Mouse (Mus musculus): ENCODE results near the gene Fbxo41.
"Not testable (repeated sequence)": the region's sequence is repeated elsewhere in the genome, so short reads cannot be mapped to it uniquely, and the experiment has no call there.

The Fbxo41 gene

GRCm38 (mm10) chr6:85490252-85490651 lies 12.5 kb downstream of the Fbxo41 start:
- DNase-seq: no peak

DNA sequence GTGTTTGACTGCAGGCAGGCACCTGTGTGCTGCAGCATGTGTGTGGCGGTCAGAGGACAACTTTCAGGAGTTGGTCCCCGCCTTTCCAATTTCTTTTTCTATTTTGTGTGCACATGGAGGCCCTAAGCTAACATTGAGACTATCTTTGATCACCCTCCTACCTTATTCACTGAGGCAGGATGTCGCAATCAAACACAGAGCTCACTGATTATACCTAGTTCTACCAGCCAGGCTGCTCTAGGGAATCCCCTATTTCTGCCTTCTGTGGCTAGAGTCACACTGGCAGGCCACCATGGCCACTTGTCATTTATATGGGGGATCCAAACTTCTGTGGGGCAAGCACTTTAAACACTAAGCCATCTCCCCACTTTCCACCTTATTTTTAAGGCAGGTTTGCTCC lies 13.1 kb downstream of the Fbxo41 start:
- DNase-seq: no peak

- DNase-seq: peak; percentile 33
These were observed 14.3 kb downstream of the Fbxo41 start for GRCm38 (mm10) chr6:85488510-85488909.

DNA sequence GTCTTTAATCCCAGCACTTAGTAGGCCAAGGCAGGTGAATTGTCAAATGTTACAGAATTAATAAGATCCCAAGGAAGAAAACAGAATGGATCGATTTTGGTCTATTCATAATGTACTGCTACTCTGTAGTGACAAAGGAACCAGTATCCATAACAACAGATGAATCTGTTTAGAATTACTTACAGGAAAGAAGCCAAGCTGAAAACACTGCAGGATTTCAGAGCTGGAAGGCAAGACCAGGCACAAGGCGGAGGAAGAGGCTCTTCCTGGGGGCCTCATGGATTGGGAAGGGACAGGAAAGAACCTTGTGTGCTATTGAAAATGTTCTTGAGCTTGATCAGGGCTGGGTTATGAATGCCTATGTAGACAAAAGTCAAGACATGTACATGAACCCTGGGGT lies 17.1 kb downstream of the Fbxo41 start:
- no peak for DNase-seq

- peak; percentile 60 for DNase-seq
These were observed 18.7 kb downstream of the Fbxo41 start for GRCm38 (mm10) chr6:85483843-85484721.

DNA sequence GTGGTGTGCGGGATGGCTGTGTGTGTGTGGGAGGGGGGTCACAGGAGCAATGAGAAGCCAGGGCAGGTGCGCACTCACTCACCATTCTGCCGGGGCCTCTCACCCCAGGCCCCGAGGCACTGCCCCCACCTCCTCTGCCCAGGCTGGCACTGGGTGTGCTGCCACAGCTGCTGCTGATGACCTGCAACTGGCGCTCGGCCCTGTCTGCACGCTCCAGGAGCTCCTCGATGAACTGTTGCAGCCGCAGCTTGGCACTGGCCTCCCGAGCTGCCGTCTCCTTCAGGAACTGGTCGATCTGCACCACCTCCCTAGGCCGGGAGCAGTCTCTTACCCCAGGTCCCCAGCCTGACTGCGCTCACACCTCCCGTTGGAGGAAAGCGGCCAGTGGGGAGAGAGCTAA lies 22.1 kb downstream of the Fbxo41 start:
- DNase-seq: no peak

GRCm38 (mm10) chr6:85479979-85480378 lies 22.8 kb downstream of the Fbxo41 start:
- DNase-seq: no peak

- no peak for DNase-seq
These were observed 24.4 kb downstream of the Fbxo41 start for GRCm38 (mm10) chr6:85478416-85478815.

DNA sequence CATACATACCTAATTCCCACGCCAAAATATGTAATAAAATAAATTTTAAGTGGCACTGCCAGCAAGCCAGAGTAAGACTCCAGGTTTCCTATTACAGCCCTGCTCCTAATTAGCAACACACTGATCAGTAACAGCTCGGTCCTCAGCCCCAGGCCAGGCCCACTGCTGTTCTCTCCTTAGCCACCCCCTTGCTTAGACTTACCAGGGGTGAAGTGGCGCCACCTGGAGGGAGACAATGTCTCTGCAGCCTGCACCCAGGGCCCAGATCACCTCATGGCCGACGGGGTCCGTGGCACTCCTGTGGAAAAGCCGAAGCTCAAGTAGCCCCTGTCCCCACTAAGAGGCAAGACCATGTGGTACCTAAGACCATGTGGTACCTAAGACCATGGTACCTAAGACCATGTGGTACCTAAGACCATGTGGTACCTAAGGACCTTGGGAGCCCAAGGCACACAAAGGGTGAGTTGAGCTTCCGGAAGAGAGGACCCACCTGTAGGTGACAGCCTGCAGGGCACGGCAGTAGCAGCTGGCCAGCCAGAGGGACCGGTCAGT lies 25.4 kb downstream of the Fbxo41 start:
- DNase-seq: peak; percentile 51

DNA sequence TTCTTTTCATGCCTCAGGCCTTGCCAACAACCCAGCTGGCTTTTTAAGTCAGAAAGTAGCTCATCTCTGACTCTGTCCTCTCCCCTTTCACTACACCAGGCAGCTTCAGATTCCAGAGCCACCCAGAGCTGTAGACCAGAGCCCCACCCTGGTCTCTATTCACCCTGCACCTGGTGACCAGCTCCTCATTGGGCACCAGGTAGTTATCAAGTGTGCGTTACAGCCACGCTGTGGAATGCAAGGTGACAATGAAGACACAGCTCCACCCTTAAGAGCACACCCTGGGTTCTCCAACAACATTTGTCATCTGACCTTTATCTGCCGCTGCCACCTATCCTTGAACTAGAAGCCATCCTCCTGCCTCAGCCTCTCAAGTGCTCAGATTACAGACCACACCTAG lies 27.2 kb downstream of the Fbxo41 start:
- no peak for DNase-seq

GRCm38 (mm10) chr6:85472542-85472941 lies 30.3 kb downstream of the Fbxo41 start:
- no peak for DNase-seq

DNA sequence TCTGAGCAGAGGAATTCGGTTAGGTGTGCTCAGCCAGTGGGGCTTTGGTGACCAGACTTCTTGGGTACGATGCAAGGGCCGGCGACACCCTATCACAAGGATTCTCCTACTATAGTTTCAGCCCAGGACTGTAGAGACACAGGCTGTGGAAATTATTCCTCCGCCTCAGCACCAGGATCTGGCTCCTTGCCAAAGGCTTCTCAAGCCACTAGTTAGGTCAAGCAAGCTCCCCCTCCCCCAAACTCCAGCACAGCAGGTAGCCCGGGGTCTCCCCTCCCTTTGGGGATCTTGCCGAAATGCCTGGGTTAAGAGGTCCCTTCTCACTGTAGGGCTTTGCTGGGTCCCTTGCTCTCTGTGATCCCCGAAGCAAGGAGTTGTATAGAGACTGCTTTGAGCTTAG lies 30.8 kb downstream of the Fbxo41 start:
- DNase-seq: no peak

DNA sequence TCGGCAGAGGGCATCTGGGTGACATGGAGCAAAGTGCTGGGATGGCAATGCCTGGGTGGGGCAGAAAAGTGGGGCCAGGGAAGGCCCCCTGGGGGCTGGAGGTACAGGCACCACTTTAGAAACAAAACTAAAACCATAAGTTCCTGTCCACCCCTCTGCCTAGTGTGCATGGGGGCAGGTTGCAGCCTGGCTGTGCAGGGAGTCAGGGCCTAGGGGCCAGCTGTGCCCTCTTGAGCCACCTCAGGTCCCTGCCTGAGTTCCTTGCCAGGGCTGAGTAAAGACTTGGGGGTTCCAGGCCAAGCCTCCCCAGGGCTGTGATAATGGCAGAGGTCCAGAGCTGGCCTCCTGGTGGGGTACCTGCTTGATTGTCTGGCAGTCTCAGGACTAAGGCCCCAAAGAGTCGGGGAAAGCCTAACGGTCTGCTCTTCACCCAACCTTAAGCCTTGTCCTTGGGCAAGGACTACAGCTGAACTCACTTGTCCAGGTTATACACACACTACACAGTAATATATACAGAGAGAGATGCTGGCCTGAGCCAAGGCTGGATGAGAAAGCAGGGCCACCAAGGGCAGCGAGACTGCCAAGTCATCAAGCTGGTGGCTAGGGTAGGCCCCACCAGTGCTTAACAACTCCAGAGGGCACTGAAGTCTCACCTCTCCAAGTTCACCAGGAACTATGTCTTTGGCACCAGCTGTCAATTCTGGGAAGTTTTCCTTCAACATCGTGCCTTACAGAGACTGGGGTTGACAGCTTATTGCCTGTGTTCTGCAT lies 32.9 kb downstream of the Fbxo41 start:
- no peak for DNase-seq

- no peak for DNase-seq
These were observed 37.4 kb downstream of the Fbxo41 start for GRCm38 (mm10) chr6:85465381-85465780.

- no peak for DNase-seq
These were observed 43.2 kb downstream of the Fbxo41 start for GRCm38 (mm10) chr6:85459621-85460020.

- DNase-seq: no peak
These were observed 50.0 kb downstream of the Fbxo41 start for GRCm38 (mm10) chr6:85452816-85453215.

- peak; percentile 62 for DNase-seq
These were observed 50.5 kb downstream of the Fbxo41 start for GRCm38 (mm10) chr6:85452411-85452665.

- DNase-seq: peak; percentile 99
These were observed 51.0 kb downstream of the Fbxo41 start, which contains the start of gene Pradc1 for GRCm38 (mm10) chr6:85451664-85452410. Pradc1 (minus strand) TSS chr6:85451970.

DNA sequence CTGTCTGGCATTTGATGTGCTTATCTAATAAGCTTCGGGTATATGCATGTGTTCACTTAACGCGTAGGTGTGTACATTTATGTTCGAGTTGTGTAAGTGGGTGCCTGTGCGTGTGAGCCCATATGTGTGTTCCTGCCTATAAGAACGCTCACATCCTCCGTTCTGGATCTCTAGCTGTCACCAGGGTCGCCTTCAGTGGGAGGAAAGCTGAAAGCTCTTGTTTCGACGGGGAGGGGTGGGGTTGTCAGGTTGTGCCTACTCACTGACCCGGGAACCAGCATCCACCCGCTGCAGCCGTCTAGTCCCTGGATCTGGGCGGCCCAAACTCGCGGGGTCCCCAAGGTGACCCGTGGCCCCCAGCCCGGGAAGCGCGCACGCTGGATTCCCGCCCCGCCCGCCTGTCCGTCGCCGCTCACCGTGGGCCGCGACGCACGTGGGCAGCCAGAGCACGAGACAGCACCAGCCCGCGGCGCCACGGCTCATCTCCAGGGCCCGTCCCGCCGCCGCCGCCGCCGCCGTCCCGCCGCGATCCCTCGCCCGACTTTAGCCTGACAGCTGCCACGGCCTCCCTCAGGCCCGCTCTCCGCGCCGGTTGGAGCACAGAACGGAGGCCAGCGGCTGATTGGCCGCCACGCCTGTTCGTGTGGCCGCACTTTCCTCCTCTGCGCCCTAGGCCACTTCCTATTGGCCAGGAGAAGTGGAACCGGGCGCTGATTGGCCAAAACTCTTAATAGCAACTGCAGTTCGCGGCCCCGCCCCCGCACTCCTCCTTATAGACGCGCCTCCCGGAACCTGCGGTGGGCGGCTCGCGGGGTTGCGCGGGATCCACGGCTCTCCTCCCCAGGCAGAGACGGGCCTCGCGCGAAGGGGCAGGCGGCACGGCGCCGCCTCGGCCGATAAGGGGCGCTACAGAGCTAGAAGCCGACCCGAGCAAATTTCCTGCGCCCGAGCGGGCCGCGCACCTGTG lies 51.8 kb downstream of the Fbxo41 start, which contains the start of gene Cct7:
Gene Cct7, plus strand, starts transcription at position 818 of the 967 bp plus-strand sequence.
- DNase-seq: peak; percentile 100

DNA sequence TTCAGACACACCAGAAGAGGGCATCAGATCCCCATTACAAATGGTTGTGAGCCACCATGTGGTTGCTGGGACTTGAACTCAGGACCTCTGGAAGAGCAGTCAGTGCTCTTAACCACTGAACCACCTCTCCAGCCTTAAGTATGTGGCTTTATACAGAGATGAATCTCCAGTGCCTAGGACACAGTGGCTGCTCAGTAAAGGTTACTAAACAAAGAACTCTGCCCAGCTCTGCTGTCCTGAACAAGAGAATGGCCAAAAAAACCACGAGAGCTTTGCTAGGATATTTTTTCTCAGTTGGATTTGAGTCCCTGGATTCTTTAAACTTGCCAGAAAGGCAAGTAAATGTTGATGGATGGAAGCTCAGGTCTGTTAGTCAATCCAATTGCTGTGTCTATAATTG lies 52.7 kb downstream of the Fbxo41 start:
- DNase-seq: not testable (repeated sequence)

- DNase-seq: no peak
These were observed 55.4 kb downstream of the Fbxo41 start for GRCm38 (mm10) chr6:85447351-85447750.

DNA sequence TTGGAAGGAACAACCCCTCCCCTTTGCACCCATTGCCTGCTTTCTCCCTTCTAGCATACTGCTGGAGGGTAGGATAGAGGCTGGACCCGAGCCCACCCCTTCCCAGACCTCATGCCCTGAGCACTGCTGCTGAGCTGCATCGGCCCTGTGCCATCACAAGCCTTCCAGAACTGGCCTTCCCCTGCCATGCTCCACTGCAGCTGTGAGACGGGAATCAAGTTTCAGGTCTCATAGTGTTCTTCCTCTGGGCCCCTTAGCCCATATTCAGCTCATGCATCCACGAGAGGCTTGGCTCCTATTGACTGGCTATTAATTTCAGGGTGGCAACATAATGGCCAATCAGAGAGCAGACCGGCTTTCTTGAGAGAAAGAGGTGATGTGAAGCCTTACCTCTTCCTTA lies 57.5 kb downstream of the Fbxo41 start:
- DNase-seq: no peak

Data from embryo, embryonic 11 days (tissue).